Mouse (Mus musculus) C2C12 (cell line): ENCODE data around the gene Fbrsl1.

ENCODE experiments used
- CTCF ChIP-seq: IDR thresholded peaks from one replicate; pipeline ENCODE4 v1.5.1; 2011; ENCODE audit not compliant: control insufficient read depth, insufficient read depth, insufficient read length
- FOSL1 ChIP-seq: IDR thresholded peaks from one replicate; pipeline ENCODE4 v1.8.0; 2011; ENCODE audit warnings: mild to moderate bottlenecking, low read length; ENCODE audit not compliant: poor library complexity, insufficient read depth, severe bottlenecking
- MAX ChIP-seq: IDR thresholded peaks from one replicate; pipeline ENCODE4 v1.6.1; 2011; ENCODE audit warnings: mild to moderate bottlenecking, control low read depth
- MYOG ChIP-seq: IDR thresholded peaks from one replicate; pipeline ENCODE4 v1.6.1; 2011; ENCODE audit not compliant: control insufficient read depth, insufficient read length; ENCODE audit errors: extremely low read depth

DNA sequence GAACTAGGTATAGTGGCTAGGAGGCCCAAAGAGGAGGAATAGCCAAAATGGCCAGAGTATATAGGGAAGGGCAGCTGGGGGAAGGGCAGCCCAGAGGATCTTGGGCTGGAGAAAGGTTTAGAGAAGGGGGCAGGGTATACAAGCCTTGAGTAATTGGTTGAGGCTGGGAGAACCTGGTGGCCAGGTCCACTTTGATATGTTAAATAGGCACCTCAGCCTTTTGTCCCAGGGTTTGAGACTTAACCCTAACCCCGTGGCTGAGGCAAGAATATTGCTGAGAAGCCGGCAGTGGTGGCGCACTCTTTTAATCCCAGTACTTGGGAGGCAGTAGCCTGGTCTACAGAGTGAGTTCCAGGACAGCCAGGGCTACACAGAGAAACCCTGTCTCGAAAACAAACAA, 23.0 kb upstream of the Fbrsl1 start:
- no peak for TF ChIP-seq MYOG
- TF ChIP-seq MAX: no peak
- no peak for TF ChIP-seq FOSL1
- TF ChIP-seq CTCF: no peak
